Mouse (Mus musculus): ENCODE measurements around the gene Adamtsl1.

- no peak for TF ChIP-seq CTCF (IDR thresholded peaks at IDR 0.05; ENCODE audit: low read depth, low read length)
- TF ChIP-seq POLR2AphosphoS5 (IDR thresholded peaks at IDR 0.05; ENCODE audit: insufficient replicate concordance, low read depth, low read length): no peak
- TF ChIP-seq TAL1 (conservative IDR thresholded peaks at IDR 0.05; ENCODE audit: low read depth, low read length): no peak
- TF ChIP-seq GATA1 (IDR thresholded peaks at IDR 0.05; ENCODE audit: borderline replicate concordance, low read length): no peak
Observed at GRCm38 (mm10) chr4:85941857-85942256, 427.9 kb downstream of the Adamtsl1 start.

All from G1E (cell line).